Mouse (Mus musculus) gastrocnemius, postnatal 14 days (tissue): ENCODE measurements around the gene Krt73. TPM values are rescaled to one million over a fixed set of nuclear protein-coding genes. Genes with fewer than 3 reads are reported as not detected.

Source experiments
- DNase-seq: peaks from one replicate; pipeline ENCODE4 v3.0.0; 2021; ENCODE audit warnings: mixed read lengths
- intact Hi-C: fragments of 180-260 bp; cut with DNase I; formaldehyde crosslinking; loops from one replicate; pipeline ENCODE4 v1.15.1; 2025; ENCODE audit warnings: low total_unique reads
- long read RNA-seq, 2 experiments: library from polyadenylated mRNA; stranded (forward); transcript quantifications; one replicate each; pipeline ENCODE4 v2.0.0; 2021
- total RNA-seq, 2 experiments: library from RNA; stranded (reverse); gene quantifications; 2 replicates each; pipeline ENCODE4 v1.2.3; 2021

The Krt73 gene
- not detected for total RNA-seq
- long read RNA-seq, experiment 1: 0 reads
- long read RNA-seq, experiment 2: 0 reads

- intact Hi-C loops: no loop called here
- DNase-seq: no peak
Observed at GRCm38 (mm10) chr15:101802296-101802835, at the start of gene Krt73. Gene Krt73 (minus strand): TSS chr15:101802346.

DNA sequence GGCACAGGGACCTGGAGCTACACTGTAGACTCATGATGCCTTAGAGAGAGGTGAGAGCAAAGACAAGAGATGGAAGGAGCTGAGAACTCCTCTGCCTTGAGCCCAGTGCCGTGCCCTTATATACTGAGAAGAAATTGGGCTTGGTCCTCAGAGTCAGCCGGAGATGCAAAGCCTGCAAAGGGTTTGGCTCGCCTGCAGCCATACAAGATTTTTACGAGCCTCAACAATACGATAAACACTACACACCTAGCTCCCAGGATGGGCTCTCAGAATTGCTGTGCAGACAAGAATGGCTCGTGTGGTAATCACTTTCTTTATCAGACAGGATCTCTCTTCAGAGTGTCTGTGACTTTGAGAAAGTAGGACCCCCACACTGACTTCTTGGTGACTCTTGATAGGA is 48.5 kb upstream of the Krt73 start, which contains the start of gene Krt1:
Gene Krt1, minus strand, starts transcription at position 101 of the 400 bp plus-strand sequence.
- no peak for DNase-seq
- intact Hi-C loops: no loop called here

- intact Hi-C loops: no loop called here
- DNase-seq: no peak
Observed at GRCm38 (mm10) chr15:101845971-101846403, 43.8 kb upstream of the Krt73 start.

- no peak for DNase-seq
- intact Hi-C loops: no loop called here
Observed at GRCm38 (mm10) chr15:101843192-101843591, 41.0 kb upstream of the Krt73 start.

- intact Hi-C loops: no loop called here
- DNase-seq: no peak
Observed at GRCm38 (mm10) chr15:101834784-101835328, 32.7 kb upstream of the Krt73 start.

GRCm38 (mm10) chr15:101833131-101833530 is 31.0 kb upstream of the Krt73 start:
- intact Hi-C loops: no loop called here
- no peak for DNase-seq

- DNase-seq: no peak
- intact Hi-C loops: no loop called here
Observed at GRCm38 (mm10) chr15:101829441-101829840, 27.3 kb upstream of the Krt73 start.

GRCm38 (mm10) chr15:101821786-101822185 is 19.6 kb upstream of the Krt73 start:
- intact Hi-C loops: no loop called here
- DNase-seq: no peak

DNA sequence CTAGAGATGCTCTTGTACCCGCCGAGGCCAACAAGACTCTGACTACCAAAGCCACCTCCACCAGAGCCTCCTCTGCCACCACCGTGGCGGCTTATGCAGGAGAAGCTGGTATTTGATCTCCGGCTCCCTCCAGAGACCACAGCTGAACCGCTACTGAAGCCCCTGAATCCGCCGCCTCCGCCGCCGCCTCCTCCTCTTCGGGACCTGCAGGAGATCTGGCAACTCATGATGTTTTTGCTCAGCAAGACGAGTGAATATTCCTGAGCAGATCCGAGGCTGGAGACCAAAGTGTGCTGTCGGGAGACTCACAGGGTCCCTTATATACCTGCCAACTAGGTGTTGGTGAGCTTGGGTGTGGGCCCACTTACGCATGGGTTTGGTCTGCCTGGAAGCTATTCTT is 15.7 kb upstream of the Krt73 start, which contains the start of gene Krt2:
Gene Krt2, minus strand, starts transcription at position 295 of the 400 bp plus-strand sequence.
- intact Hi-C loops: no loop called here

GRCm38 (mm10) chr15:101803052-101803822 is 1.1 kb upstream of the Krt73 start:
- DNase-seq: no peak
- intact Hi-C loops: no loop called here

More for the DNA sequence above, 15.7 kb upstream of the Krt73 start, which contains the start of gene Krt2:
- no peak for DNase-seq

- intact Hi-C loops: no loop called here
- no peak for DNase-seq
Observed at GRCm38 (mm10) chr15:101790867-101791266, 11.3 kb downstream of the Krt73 start.

DNA sequence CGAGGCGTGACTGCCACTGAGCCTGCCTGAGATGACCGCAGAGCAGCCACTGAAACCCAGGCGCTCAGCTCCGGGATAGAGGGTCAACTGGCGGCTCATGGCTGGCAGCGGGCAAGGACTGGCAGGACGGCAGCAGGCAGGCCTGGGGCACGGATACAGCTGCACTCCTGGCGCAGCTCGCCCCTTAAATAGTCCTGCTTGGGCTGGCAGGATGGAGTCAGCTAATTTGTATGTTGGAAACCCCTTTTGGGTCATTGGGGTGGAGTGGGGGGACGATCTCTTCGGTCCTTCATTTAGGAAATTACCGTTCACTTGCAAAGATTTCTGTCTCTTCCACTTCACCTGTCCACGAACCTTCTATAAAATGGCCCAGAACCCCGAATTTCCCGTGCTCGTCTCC is 15.8 kb downstream of the Krt73 start, which contains the start of gene Krt72:
Gene Krt72, minus strand, starts transcription at position 101 of the 400 bp plus-strand sequence.
- intact Hi-C loops: no loop called here
- no peak for DNase-seq

GRCm38 (mm10) chr15:101773420-101773819 is 28.7 kb downstream of the Krt73 start:
- DNase-seq: no peak
- intact Hi-C loops: loop anchor here (5.0 kb wide), 2 partner anchors 294 to 431 kb away; no protein-coding TSS in a partner anchor

DNA sequence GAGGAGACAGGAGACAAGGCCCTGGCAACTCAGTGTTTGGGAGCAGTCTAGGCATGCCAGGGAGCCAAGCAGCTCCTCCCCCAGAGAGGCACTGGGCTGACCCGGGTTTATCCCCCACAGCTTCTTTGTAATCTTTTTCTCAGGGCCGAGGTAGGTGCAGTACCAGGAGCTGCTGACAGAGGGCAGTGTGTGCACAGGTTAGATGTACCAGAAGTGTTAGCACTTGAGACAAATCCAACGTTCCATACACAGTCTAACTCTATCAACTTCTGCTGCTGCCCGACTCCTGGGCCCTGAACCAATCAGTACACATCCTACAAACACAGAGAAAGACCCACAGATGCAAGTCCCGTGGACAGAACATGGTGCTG is 29.4 kb downstream of the Krt73 start:
- peak; percentile 77 for DNase-seq
- intact Hi-C loops: loop anchor here (5.0 kb wide), 2 partner anchors 295 to 430 kb away; no protein-coding TSS in a partner anchor

GRCm38 (mm10) chr15:101772080-101772710 is 30.0 kb downstream of the Krt73 start:
- intact Hi-C loops: loop anchor here (5.0 kb wide), 2 partner anchors 295 to 430 kb away; no protein-coding TSS in a partner anchor
- peak; percentile 23 for DNase-seq

DNA sequence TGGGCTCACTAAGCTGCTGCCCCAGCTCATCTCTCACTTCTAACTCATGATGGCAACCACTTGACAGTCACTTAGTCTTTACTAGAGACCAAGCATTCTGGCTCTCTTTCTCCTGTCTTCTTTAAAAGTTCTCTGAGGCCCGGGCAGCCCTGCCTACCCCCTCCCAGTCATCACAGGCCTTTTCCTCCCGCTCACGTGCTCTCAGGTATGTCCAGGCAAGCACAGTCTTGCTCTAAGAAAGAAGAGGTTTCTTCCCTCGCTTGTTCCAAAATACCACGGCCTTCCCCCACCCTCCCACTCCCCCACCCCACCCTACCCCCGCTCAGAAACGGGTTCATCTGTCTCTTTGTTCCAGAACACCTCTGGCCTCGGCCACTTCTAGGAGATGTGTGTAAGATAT is 31.9 kb downstream of the Krt73 start:
- DNase-seq: no peak
- intact Hi-C loops: loop anchor here (5.0 kb wide), 2 partner anchors 297 to 428 kb away; no protein-coding TSS in a partner anchor
